Mouse (Mus musculus) right cerebral cortex, postnatal 14 days (tissue): ENCODE measurements around the gene Samd4b.
"Not testable (repeated sequence)": the region's sequence is repeated elsewhere in the genome, so short reads cannot be mapped to it uniquely, and the experiment has no call there.

Experiments used
- DNase-seq: peaks from one replicate; pipeline ENCODE4 v3.0.0; 2022

The Samd4b gene

GRCm38 (mm10) chr7:28558486-28558885 is 39.5 kb downstream of the Samd4b start:
- DNase-seq = no peak

GRCm38 (mm10) chr7:28557708-28558107 is 40.2 kb downstream of the Samd4b start:
- no peak for DNase-seq

DNA sequence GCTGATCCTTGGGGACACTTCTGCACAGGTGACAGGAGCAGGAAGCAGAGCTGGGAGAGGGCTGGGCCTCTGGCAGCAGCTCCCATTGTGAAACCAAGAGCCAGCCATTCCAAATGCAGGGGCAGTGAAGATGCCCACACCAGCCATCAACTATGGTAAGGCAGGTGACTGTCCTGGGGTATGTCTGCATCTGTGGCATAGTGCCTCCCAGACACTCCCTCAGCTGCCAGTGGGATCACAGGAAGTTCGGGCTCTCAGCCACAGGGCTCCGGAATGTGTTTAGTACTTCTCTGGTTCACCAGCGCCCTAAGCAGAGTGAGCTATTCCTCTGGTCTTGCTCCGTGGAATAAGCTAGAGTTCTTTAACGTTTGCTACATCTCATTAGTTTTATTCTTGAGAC is 40.9 kb downstream of the Samd4b start:
- DNase-seq = no peak

- no peak for DNase-seq
These were observed 41.9 kb downstream of the Samd4b start for GRCm38 (mm10) chr7:28555939-28556535.

DNA sequence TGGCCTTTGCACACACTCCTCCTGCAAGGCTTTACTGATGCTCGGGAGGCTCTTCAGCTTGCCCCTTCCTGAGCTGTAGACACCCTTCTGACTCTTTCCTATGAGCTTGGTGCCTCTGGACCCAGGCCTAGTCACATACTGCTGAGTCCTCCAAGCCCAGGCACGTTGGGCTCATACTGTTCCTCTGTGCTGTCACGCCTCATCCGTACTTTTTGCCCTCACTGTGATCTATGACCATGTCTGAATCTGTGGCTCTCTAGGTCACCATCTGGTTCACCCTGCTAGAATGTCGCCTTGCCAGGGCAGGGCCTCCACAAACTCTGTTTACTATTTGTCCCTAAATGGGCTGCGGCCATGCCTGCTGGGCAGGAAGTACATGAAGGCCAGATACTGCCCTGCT is 44.9 kb downstream of the Samd4b start:
- DNase-seq = no peak

DNA sequence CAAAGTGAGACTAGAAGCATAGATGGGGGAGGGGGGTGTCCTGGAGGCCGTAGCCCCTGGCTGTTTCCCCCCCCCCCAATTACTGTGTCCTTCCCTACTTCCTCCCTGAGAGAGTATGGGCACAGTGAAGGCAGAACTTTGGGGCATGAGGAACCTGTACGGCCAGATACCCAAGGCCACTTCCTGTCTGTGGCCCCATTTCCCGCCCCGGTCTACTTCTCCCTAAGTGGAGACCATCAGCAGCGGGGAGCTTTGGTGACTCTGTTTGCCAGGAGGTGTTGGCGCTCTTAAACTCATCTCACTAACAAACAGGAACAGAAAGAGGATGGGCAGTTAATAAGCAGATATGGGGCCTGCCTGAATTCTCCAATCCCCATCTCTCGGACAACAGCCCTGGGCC is 50.3 kb downstream of the Samd4b start:
- DNase-seq = no peak

DNA sequence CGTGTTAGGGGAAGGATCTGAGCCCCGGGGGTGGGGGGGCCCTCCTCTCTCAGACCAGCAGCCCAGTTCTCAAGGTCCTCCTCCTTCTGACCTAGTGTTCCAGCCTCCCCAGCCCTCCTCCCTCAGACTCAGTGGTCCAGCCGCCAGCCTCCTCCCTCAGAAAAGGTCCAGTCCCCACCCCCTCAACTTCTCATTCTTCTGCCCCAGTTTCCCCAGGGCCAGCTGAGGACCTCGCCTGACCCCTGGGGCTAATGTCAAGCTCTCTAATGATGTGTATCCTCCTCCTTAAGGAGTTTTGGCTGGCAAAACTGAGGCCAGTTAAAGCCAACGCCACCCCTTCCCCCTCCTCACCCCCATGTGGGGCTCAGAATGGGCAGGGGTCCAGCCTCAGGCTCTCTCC is 50.8 kb downstream of the Samd4b start, which contains the start of gene Nccrp1:
Gene Nccrp1 (minus strand): TSS at position 101 of the 400 bp plus-strand sequence.
- DNase-seq = no peak

- no peak for DNase-seq
These were observed 51.3 kb downstream of the Samd4b start for GRCm38 (mm10) chr7:28546649-28547048.

DNA sequence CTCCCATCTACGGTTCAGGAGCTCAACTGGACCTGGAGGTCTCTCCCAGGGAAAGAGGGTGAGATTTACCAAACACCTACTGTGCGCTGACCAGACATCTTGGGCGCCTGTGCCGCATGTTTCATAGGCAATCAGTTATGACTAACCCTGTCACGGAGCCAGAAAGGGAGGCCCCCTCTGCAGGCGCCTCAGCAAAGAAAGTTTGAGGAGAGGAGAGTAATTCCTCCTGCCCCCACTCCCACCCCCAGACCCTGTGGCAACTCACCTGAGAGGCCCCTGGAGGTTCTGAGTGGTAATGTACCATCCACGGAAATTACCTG is 52.1 kb downstream of the Samd4b start:
- no peak for DNase-seq

DNA sequence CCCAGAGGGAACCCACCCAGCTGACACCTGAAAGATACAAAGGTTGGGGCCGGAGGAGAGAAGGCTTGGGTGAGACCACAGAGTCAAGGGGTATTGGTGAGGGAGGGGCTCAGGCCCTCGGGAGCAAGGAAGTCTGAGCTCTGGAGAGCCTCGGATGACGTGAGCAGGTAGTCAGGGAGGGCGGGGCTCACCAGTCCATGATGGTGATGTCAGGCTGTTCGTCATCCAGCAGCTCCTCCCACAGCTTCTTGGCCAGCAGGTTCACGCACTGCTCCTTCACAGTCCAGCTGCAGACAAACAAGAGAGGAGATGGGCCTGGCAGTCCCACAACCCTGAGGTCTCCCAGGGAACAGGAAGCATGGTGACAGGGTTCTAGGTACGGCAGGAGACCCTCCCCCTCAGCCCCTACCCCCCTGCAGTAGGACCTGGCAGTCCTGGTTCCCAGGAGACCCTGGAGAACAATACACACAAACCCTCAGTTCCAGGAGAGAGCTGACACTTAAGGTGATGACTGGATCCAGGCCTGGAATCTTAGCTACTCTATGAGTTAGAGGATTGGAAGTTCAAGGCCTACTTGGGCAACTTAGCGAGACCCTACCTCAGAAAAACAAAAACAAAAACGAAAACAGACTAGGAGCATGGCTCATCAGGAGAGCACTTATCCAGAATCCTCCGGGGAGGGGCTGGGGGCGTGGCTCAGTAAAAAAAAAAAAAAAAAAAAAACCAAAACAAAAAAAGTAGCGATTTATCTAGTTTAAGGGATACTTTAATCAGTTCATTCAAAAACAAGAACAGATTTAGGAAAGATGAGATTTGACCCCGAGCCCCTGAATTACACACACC is 52.7 kb downstream of the Samd4b start:
- no peak for DNase-seq

DNA sequence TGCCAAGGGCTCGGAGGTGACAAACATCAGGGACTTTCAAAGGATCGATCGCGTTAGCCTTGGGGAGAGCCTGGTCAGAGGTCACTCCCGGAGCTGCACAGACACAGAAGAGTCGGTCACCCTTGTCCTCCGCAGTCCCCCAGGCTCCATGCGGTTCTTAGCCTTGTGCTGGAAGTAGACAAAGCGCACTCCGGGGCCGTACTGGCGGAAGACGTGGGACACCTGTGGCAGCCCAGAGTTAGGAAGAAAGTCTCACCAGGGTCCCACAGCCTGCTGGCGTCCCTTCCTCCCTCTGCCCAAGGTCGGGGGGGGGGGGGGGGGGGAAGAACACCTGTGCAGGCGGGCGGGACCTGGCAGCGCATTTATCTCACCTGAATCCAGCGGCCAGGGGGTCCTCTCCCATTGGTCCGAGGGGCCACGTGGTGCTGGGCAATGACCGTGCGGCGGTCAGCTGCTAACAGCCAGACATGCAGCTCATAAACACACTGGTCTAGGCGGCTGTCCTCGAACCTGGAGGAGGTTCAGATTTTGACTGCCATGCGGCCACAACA is 53.8 kb downstream of the Samd4b start:
- no peak for DNase-seq

- no peak for DNase-seq
These were observed 57.4 kb downstream of the Samd4b start, which contains the start of gene Sycn for GRCm38 (mm10) chr7:28540526-28540925. Gene Sycn (plus strand): TSS chr7:28540885.

DNA sequence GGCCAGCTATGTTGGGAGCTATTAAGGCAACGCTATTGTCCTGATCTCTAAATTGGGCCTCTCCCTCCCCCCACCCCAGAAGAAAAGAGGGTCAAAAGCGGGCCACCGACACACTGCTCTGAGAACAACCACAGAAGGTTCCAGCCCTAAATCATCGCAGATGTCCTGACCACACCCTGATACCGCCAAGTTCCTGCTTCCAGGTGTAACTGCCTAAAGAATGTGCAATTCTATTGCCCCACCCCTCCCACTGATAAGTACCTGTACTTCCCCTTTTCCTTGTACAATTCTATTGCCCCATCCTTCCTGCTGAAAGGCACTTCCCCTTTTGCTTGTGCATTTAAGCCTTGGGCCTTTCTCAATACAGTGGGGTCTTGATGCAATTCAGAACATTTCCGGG is 59.1 kb downstream of the Samd4b start:
- not testable (repeated sequence) for DNase-seq

- DNase-seq = no peak
These were observed 65.9 kb downstream of the Samd4b start for GRCm38 (mm10) chr7:28532005-28532404.

DNA sequence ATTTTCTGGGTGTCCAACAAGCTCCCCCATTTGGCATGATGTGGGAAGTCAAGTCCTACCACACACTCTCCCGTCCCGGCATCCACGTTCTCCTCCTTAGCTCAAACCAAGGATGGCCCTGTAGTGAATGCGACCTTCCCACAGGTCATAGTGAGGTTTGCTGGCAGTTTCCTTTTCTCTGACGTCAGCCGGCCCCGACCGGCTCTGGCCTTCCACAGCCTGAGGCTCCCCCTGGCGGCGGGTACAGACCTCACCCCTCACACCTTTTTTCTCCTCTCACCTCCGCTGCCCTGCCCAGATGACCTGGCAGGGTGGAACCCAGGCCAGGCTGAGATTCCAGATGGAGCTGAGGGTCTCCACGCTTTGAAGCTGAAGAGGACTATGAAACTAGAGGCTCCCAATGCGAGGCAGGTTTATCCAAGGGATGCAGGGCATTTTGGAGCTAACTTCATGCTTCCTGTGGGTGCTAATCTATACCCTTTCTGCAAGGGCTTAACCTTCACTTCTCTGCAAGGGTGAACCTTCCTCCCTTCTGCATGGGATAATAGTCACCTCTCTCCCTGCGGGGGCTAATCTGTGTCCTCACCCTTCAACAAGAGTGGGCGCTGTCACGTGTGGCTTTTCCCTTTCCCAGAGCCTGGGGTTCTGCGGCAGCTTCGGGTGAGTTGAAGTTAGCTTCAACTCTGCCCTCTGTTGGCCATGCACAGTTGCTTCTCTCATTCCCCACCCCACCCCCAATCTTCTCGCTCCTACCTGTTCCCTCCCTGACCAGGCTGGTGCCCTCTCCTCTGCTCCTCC is 69.8 kb downstream of the Samd4b start:
- peak; percentile 66 for DNase-seq

DNA sequence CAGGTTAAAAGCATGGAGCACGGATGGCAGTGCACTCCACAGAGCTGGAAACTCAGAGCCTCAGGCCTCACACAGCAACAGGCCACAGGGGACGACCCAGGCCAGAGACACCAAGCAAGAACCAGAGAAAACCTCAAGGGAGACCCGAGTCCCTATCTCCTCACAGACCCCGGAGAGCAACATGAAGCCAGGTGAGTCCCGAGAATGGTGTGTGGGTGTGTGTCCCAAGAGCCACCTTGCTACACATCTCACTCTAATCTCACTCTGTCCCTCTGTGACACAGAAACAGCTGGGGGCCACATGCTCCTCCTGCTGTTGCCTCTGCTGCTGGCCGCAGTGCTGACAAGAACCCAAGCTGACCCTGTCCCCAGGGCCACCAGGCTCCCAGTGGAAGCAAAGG is 75.4 kb downstream of the Samd4b start, which contains the start of gene Ifnl3:
Gene Ifnl3 (plus strand): TSS at position 301 of the 400 bp plus-strand sequence.
- DNase-seq = not testable (repeated sequence)

GRCm38 (mm10) chr7:28511441-28511840 is 86.5 kb downstream of the Samd4b start:
- no peak for DNase-seq

DNA sequence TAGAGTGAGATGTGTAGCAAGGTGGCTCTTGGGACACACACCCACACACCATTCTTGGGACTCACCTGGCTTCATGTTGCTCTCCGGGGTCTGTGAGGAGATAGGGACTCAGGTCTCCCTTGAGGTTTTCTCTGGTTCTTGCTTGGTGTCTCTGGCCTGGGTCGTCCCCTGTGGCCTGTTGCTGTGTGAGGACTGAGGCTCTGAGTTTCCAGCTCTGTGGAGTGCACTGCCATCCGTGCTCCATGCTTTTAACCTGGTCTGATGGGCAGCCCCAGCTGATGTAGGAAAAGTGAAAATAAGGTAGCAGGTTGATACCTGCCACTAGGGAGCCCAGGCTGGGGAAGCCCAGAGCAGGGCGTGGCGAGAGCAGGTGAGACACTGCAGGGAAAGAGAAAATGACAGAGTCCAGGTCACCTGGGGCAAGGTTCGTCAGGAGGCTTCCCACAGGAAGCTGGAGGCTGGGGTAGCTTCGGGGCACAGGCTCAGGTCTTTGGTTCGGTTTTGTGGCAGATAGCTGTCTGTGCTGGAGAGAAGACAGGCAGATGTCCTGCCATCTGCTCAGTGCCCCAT is 87.5 kb downstream of the Samd4b start, which contains the start of gene Ifnl2:
Gene Ifnl2 (minus strand): TSS at position 51 of the 570 bp plus-strand sequence.
- DNase-seq = not testable (repeated sequence)

DNA sequence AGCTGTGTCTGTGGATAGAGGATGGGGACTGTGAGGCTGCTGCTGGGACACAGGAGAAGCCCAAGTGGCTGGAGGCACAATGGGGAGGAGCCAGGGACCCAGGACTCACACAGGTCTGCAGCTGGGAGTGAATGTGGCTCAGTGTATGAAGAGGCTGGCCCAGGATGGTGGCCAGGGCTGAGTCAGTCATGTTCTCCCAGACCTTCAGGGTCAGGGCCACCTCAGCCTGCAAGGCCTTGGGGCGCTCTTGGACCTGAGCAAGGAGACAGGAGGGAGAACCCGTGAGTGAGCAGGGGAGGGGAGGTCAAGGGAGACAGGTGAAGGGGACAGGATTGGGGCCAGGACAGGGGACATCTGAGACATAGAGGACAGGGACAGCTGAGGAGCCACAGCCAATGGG is 88.8 kb downstream of the Samd4b start:
- not testable (repeated sequence) for DNase-seq

GRCm38 (mm10) chr7:28505585-28505984 is 92.4 kb downstream of the Samd4b start:
- no peak for DNase-seq

- DNase-seq = no peak
These were observed 102.5 kb downstream of the Samd4b start for GRCm38 (mm10) chr7:28495426-28495825.

- no peak for DNase-seq
These were observed 105.6 kb downstream of the Samd4b start for GRCm38 (mm10) chr7:28492310-28492709.

- DNase-seq = no peak
These were observed 107.0 kb downstream of the Samd4b start for GRCm38 (mm10) chr7:28490903-28491302.
